Mouse (Mus musculus) NIH3T3 (cell line): ENCODE measurements around the gene Tgfb1.

Experiments used
- DNase-seq: peaks from one replicate; pipeline ENCODE4 v3.0.0-alpha.2; 2012; ENCODE audit warnings: low read depth

Tgfb1 gene

GRCm38 (mm10) chr7:25675405-25675804 lies 11.4 kb upstream of the Tgfb1 start:
- no peak for DNase-seq

DNA sequence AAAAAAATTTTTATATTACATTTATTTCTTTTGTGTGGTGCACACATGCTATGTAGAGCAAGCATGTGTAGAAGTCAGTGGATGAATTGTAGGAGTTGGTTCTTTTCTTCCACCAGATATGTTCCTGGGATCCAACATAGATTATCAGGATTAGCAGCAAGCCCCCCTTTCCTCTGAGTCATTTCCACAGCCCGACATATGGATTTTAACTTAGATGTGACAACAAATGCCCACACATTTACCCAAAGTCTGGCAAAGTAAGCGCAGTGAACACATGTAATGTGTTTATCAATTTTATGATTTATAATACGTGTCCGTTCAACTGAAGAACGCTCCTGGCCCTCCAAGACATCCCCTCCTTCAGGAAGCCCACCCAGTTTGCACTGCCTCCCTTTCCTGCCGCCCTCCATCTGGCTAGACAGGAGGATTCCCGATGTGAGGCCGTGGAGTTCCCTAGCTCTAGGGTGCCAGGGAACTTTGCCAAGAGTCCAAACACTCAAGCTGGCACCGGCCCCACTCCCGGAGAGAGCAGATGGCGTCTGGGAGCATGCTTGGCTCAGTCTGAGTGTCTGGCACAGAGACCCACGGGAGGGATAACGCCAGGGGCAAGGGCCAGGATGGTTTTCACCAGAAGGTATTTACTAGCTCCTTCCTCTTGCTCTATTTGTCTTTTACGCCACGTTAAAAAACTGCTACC lies 10.6 kb upstream of the Tgfb1 start:
- DNase-seq: peak; percentile 74

GRCm38 (mm10) chr7:25677013-25677412 lies 9.8 kb upstream of the Tgfb1 start:
- DNase-seq: no peak

DNA sequence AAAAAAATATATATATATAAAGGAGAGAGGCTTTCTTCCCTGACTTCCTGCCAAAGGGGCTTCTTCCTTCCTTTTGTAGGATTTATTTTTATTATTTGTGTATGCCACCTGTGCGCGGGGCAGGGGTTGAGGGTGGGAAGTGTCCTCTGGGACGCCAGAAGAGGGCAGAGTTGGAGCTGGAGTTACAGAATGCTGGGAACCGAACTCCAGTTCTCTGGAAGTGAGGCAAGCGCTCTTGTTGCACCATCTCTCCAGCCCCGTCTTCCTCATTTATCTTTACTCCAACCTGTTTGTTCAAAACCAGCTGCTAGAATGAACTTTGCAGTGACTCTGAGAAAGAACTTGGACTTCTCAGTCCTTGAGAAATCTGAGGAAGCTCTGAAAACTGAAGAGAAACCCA lies 6.8 kb upstream of the Tgfb1 start:
- peak; percentile 66 for DNase-seq

DNA sequence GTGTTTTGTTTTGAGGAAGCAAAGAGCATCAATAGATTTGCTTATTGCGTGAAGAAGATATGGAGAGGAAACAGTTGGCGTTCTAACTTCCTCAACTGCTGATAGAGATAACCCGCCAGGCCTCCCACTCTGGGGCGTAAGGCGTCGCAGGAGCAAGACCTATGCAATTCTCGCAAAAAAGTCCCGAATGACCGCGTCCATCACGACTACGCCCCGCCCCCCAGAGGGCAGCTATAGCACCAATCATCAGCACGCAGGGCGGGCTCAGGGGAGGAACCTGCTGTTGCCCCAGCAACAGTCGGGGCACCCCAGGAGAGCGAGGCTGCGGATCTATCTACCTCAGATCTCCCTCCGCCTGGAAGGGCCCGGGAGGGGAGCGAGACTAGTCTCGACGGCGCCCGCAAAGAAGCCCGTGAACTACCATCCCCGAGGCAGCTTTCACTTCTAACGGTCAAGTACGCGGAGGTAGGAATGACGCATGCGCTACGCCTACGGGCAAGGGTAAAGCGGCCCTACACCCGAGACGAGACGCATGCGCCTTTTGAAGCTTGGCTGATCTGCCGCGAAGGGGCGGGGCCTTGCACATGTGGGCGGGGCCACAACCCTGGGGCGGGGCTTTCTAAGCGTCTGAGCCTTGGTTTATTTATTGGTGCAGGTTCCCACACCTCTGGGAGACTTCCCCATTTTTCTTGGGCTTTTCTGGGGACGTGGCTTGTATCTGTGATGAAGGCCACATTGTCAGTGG lies 6.1 kb upstream of the Tgfb1 start, which contains the start of gene B9d2:
Gene B9d2, plus strand, starts transcription at position 267 of the 745 bp plus-strand sequence.
- DNase-seq: peak; percentile 97

DNA sequence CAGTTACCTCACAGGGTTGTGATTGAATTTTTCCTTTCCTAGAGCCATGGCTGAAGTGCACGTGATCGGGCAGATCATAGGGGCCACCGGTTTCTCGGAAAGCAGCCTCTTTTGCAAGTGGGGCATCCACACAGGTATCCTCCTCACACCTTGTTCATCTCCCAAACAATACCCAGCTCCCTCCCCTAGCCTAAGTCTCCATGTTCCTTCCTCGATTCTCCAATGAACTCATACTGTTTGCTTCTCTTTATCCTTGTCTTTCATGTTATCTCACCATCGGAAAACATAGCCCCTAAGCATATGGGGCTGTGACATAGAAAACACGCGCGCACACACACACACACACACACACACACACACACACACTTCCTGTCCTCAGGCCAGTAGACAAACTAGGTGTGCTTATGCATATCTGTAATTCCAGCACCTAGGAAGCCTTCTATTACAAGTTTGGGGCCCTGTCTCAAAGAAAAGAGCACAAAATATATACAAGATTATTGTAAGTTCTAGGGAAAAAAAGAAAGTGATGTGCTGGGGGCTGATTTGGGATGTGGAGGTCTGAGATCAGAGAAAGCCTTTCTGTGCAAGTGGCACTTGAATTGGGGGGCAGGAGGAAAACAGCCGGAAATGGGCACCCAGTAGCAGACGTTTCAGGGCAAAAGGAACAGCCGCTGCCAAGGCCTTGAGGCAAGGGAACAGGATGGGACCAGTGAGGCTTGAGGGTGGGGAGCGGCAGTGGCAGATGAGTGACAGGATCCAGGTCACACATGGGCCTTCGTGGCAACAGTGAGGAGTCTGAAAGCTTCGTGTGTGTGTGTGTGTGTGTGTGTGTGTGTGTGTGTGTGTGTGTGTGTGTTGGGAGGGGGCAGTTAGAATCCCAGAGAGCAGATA lies 5.2 kb upstream of the Tgfb1 start:
- no peak for DNase-seq

GRCm38 (mm10) chr7:25683474-25684180 lies 3.2 kb upstream of the Tgfb1 start:
- DNase-seq: no peak

DNA sequence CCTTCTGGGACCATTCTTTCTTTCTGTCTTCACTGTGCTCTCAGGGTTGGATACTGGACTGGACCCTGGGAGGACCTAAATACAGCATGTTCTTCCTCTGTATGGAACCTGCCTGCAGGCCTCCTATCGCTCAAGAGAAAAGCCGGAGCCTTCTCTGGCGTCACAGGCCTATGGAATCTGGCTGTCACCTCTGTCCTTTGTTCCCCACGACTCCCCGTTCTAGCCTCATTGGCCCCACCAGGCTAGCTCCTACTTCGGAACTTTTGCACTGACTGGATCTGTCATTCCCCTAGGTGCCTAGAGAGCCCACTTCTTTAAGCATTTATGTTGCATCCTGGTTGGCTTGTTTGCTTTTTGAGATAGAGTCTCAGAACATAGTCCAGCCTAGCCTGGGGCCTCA lies 2.1 kb upstream of the Tgfb1 start:
- DNase-seq: no peak

GRCm38 (mm10) chr7:25685926-25686470 lies 804 bp upstream of the Tgfb1 start:
- DNase-seq: no peak

DNA sequence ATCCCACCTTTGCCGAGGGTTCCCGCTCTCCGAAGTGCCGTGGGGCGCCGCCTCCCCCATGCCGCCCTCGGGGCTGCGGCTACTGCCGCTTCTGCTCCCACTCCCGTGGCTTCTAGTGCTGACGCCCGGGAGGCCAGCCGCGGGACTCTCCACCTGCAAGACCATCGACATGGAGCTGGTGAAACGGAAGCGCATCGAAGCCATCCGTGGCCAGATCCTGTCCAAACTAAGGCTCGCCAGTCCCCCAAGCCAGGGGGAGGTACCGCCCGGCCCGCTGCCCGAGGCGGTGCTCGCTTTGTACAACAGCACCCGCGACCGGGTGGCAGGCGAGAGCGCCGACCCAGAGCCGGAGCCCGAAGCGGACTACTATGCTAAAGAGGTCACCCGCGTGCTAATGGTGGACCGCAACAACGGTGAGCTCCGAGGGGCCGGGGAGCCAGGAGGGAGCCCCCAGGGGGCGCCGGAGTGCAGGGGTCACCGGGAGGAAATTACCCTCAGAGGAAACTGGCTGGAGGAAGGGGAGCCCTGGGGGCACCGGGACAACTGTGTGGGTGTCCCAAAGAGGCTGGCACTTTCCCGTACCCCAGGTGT lies 1.1 kb downstream of the Tgfb1 start:
- peak; percentile 59 for DNase-seq

DNA sequence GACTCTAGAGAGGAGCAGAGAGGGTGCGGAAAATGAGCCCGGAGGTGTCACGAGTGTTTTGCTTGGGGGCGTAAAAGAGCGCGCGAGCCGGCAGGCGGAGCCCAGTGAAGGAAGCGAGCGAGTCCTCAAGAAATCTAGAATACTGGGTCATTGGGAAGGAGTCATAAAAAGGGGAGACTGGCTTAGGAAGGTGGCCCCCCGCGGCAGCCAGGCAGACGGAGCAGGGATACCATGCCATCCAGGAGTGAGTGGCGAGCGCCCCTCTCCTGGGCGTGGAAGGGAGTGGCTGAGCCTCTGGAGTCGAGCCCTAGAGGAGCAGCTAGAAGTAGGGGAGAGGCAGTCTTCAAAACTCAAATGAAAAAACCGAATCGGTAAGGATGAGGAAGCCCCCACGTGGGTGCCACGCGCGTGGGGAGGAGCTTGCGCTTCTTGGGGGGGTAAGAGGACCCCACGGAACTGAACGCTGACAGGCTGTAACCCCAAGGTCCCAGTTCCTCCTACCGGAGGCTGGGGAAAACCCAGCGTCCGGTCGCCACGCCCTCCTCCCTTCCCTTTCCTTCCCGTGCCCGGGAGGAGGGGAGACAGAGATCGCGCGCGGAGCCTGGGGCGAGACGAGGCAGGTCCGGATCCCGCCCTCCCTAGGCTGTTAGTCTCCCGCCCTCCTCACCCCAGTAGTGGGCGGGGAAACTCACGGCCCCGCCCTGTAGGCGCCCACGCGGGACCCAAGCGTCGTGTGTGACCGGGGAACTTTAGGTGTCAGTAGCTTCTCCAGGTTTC lies 2.2 kb downstream of the Tgfb1 start:
- peak; percentile 77 for DNase-seq

- no peak for DNase-seq
Observed at GRCm38 (mm10) chr7:25689603-25690021, 2.8 kb downstream of the Tgfb1 start.

DNA sequence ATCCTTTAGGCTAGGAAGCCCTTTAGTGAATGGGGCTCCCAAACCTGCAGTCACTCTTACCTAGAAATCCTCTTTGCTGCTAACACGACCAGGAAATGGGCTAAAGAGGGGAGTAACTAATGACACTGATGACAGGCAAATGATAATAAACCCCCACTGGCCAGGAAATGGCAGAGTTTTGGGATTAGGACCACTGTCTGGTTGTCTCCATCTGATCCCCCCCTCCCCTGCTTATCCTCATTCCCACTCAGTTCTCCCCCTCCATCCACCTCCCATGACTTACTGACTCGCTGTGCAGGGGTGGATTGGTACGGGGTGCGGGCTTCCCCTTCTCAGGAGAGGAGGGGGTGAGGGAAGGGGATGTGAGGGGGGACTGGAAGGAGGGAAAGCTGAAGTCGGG lies 3.2 kb downstream of the Tgfb1 start:
- DNase-seq: no peak

DNA sequence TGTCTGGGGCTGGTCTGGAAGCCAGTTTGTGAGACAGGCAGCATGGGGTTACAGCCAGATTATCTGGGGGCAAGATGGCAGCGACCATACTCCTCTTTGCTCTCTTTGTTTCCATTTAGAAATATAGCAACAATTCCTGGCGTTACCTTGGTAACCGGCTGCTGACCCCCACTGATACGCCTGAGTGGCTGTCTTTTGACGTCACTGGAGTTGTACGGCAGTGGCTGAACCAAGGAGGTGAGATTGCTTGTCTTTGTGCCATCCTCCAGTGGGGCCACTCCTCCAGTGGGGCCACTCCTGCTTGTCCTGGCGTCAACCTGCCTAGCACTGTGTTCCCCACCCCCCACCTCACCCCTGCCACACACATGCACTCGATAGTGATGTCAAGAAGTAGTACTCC lies 7.3 kb downstream of the Tgfb1 start:
- no peak for DNase-seq

GRCm38 (mm10) chr7:25699851-25700250 lies 13.0 kb downstream of the Tgfb1 start:
- no peak for DNase-seq

GRCm38 (mm10) chr7:25700732-25701131 lies 13.9 kb downstream of the Tgfb1 start:
- DNase-seq: no peak

- peak; percentile 32 for DNase-seq
Observed at GRCm38 (mm10) chr7:25702350-25702749, 15.5 kb downstream of the Tgfb1 start.

DNA sequence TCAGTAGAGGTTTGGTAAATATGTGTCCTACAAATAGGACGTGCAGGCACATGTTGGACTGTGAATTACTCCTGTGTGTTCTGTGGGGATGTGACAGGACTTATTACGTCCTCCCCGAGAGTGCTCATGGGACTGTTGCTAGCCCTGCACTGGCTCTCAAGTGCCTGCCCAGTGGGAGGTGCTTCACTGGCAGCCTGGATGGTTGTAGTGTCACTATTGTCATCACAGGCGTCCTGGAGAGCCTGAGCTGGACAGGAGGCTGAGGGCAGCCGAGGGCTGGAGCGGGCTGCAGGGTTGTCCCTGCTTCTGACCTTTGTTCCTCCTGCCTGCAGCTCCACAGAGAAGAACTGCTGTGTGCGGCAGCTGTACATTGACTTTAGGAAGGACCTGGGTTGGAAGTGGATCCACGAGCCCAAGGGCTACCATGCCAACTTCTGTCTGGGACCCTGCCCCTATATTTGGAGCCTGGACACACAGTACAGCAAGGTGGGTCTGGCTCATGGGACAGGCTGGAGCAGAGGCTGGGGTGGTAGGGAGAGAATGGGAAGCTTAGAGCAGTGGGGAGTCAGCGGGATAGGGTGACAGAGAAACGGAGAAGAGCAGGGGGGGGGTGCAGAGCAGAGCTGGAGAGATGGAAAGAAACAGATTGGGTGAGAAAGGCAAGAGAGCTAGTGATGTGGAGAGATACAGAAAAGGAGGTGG lies 17.1 kb downstream of the Tgfb1 start:
- DNase-seq: no peak

- no peak for DNase-seq
Observed at GRCm38 (mm10) chr7:25704716-25705364, 18.0 kb downstream of the Tgfb1 start.
